Mouse (Mus musculus) ES-E14 (cell line): ENCODE data around the gene Usp48. TPM values are rescaled to one million over a fixed set of nuclear protein-coding genes. Genes with fewer than 3 reads are reported as not detected.

Experiments used
- DNase-seq: peaks from one replicate; pipeline ENCODE4 v3.0.0-alpha.2; 2013; ENCODE audit warnings: low read depth, low spot score
- H3K27ac ChIP-seq: 2 replicates; pipeline ENCODE4 v1.5.1; 2012; ENCODE audit warnings: low read depth, mild to moderate bottlenecking, low read length, moderate library complexity, mixed read lengths; ENCODE audit not compliant: poor library complexity, insufficient read depth, severe bottlenecking
- H3K36me3 ChIP-seq: 2 replicates; pipeline ENCODE4 v1.6.1; 2012; ENCODE audit warnings: mild to moderate bottlenecking, low read length, moderate library complexity, mixed read lengths; ENCODE audit not compliant: control insufficient read depth, poor library complexity, insufficient read depth, severe bottlenecking
- H3K4me1 ChIP-seq, 2 experiments: fragments of 150-350 bp in 1 of 2; sonication (generic) in 1 of 2; 2 replicates each; pipeline ENCODE4 v1.6.1; 2012; ENCODE audit warnings: low read length in 2 of 2, mild to moderate bottlenecking in 1 of 2, mixed read lengths in 1 of 2; ENCODE audit not compliant: control insufficient read depth in 2 of 2, insufficient read depth in 2 of 2, poor library complexity in 1 of 2
- H3K4me3 ChIP-seq, 2 experiments: fragments of 150-350 bp in 1 of 2; sonication (generic) in 1 of 2; 2 replicates each; pipeline ENCODE4 v1.5.1; 2012; ENCODE audit warnings: low read length in 2 of 2, low read depth in 1 of 2, mild to moderate bottlenecking in 1 of 2, mixed read lengths in 1 of 2; ENCODE audit not compliant: insufficient read depth in 1 of 2, poor library complexity in 1 of 2, severe bottlenecking in 1 of 2
- H3K9ac ChIP-seq: 2 replicates; pipeline ENCODE4 v1.6.1; 2012; ENCODE audit warnings: low read depth, mild to moderate bottlenecking, low read length, mixed read lengths; ENCODE audit not compliant: poor library complexity, insufficient read depth, severe bottlenecking
- H3K9me3 ChIP-seq: fragments of 150-350 bp; sonication (generic); 2 replicates; pipeline ENCODE4 v1.6.1; 2012; ENCODE audit warnings: low read depth, mild to moderate bottlenecking, low read length; ENCODE audit not compliant: control insufficient read depth, insufficient read depth
- CHD2 ChIP-seq: IDR thresholded peaks from 2 replicates; pipeline ENCODE4 v1.6.1; 2014; ENCODE audit warnings: mild to moderate bottlenecking, low read depth, low read length, inconsistent platforms
- HCFC1 ChIP-seq: IDR thresholded peaks from 2 replicates; pipeline ENCODE4 v1.6.1; 2012; ENCODE audit warnings: low read length, inconsistent platforms, borderline replicate concordance; ENCODE audit not compliant: insufficient read depth
- MAFK ChIP-seq: IDR thresholded peaks from 2 replicates; pipeline ENCODE4 v1.6.1; 2014; ENCODE audit warnings: mild to moderate bottlenecking, low read depth, low read length, inconsistent platforms; ENCODE audit not compliant: insufficient read depth
- ZC3H11A ChIP-seq: IDR thresholded peaks from 2 replicates; pipeline ENCODE4 v1.6.1; 2012; ENCODE audit warnings: low read depth, mild to moderate bottlenecking, inconsistent platforms, low read length, borderline replicate concordance
- ZNF384 ChIP-seq: IDR thresholded peaks from 2 replicates; pipeline ENCODE4 v1.6.1; 2012; ENCODE audit warnings: low read depth, low read length, inconsistent platforms
- in situ Hi-C, 2 experiments: fragments of 600-800 bp; cut with MboI; formaldehyde crosslinking; loops; one replicate each; pipeline ENCODE4 v1.15.1; 2025; ENCODE audit warnings: low sequenced_read_pairs in 2 of 2, inconsistent platforms in 1 of 2; ENCODE audit not compliant: unreplicated experiment in 2 of 2
- total RNA-seq: library from RNA; depleted of rRNA; stranded (reverse); fragments of 300-350 nt; gene quantifications from 2 replicates; pipeline ENCODE4 v1.2.3, GENCODE M21; 2012; rRNA removed

Usp48 gene
- 161 and 173 TPM in 2 replicates for total RNA-seq

DNA sequence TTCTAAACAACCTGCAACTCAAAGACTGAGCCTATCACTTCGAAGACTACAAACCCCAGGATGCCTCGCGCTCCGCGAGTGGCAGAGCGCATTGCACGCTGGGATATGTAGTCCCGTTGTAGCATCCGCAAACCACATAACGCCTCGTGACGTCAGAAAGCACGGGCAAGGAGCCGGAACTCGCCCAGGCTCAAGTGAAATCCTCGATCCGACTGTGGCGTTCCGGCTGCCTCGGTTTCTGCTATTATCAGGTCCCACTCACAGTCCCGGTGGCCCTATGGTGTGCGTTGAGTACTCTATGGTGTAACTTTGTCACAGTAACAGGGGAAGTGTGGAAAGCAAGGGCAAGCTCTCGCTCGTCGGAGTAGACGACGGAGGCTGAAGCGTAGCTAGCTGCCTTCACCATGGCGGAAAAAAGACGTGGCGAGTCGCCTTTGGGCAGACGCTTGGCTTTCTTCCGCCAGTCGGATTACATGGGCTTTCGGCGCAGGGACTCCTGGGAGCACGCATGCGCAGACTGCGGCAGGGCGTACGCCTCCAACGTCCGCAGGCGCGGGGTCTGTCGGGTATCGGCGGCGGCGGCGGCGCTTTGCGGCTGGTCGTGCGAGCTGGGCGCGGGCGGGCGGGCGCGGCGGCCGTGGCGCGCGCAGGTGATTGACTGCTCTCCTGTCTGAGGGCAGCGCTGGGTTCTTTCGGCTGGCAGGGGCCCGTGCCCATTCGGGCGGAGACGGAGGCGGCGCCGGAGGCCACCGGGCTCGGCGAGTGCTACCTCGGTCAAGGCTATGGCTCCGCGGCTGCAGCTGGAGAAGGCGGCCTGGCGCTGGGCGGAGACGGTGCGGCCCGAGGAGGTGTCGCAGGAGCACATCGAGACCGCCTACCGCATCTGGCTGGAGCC lies at the start of gene Usp48:
Gene Usp48, plus strand, starts transcription at position 155 of the 895 bp plus-strand sequence.
- peak within 1 kb of the TSS; percentile 99 for H3K27ac ChIP-seq
- peaks cover 4% of the 10 kb centered on the region; the same call in 1 of the 2 replicates for H3K36me3 ChIP-seq
- peak within 1 kb of the TSS; percentile 93 to 98 for H3K4me3 ChIP-seq
- peaks cover 2 to 3% of the 10 kb centered on the region in 2 experiments; a peak in 2 of 4 replicates for H3K4me1 ChIP-seq
- peak within 1 kb of the TSS; percentile 98 for H3K9ac ChIP-seq
- peak; percentile 96 for DNase-seq
- TF ChIP-seq HCFC1 (peak; percentile 99), MAFK (no peak)
- no peaks in the 10 kb centered on the region for H3K9me3 ChIP-seq
- in situ Hi-C loops, result no loop called here

DNA sequence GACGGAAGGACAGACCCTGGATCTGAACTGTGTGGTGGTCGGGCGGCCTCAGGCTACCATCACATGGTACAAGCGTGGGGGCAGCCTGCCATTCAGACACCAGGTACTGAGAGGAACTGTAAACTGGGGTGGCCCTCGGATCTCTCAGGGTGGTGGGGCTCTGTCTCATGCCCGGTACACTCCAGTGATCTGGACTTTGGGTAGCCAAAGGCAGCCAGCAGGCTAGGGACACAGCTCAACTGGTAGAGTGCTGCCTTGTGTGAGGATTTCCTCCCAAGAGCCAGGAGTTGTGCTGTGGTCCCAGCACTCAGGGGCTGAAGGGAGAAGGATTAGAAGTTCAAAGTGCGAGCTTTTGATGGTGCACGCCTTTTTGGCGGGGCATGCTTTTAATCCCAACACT lies 48.0 kb upstream of the Usp48 start:
- in situ Hi-C loops, result no loop called here
- Histone ChIP-seq H3K9me3 (no peaks in the 10 kb centered on the region), H3K9ac (no peak overlapping the region), H3K4me3 (no peak overlapping the region), H3K4me1 (no peaks in the 10 kb centered on the region), H3K36me3 (peaks cover 94% of the 10 kb centered on the region), H3K27ac (no peak overlapping the region)
- no peak for TF ChIP-seq HCFC1
- no peak for TF ChIP-seq MAFK
- TF ChIP-seq CHD2, result no peak
- no peak for TF ChIP-seq ZC3H11A
- no peak for TF ChIP-seq ZNF384
- no peak for DNase-seq

DNA sequence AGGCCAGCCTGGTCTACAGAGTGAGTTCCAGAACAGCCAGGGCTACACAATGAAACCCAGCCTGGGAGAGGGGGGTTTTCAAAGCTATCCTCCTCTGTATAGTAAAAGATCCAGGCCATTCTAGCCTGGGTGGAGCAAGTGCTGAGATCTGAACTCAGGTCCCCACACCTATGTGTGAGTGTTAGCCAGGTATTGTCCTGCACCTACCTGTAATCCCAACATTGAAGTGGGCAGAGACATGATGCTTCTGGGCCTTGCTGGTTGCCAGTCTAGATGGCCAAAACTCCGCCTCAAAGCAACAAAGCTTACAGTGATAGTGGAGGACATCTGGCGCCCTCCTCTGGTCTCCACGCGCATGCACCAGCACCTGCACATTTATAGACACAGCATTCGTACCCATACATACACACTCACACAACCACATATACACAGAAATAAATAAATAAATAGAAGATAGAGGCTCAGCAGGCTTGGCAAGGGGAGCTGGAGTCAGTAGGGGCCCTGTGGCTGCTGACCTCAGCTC lies 47.5 kb upstream of the Usp48 start:
- DNase-seq, result peak; percentile 47
- in situ Hi-C loops, result no loop called here

DNA sequence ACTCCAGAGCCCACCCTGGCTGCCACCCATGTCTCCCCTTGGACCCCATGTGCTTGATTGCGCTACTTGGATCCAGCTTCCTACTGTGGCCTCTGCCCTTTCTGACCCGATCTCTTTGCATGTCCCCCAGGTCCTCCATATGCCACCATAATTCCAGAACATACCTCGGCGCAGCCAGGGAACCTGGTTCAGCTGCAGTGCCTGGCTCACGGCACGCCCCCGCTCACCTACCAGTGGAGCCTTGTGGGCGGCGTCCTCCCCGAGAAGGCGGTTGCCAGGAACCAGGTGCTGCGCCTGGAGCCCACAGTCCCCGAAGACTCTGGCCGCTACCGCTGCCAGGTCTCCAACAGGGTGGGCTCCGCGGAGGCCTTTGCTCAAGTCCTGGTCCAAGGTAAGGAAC lies 40.1 kb upstream of the Usp48 start:
- Histone ChIP-seq H3K27ac (no peak overlapping the region), H3K9ac (no peak overlapping the region), H3K4me3 (no peak overlapping the region), H3K4me1 (0 out of 4 replicates have a peak, but pooled peaks cover 0 to 4% of the 10 kb centered on the region in 2 experiments), H3K36me3 (peaks cover 87% of the 10 kb centered on the region), H3K9me3 (no peaks in the 10 kb centered on the region)
- in situ Hi-C loops, result no loop called here
- TF ChIP-seq ZC3H11A, result no peak
- no peak for TF ChIP-seq MAFK
- TF ChIP-seq CHD2, result no peak
- TF ChIP-seq ZNF384, result no peak
- TF ChIP-seq HCFC1, result no peak
- no peak for DNase-seq

More for the DNA sequence above, 47.5 kb upstream of the Usp48 start:
- H3K4me1 ChIP-seq, result no peaks in the 10 kb centered on the region
- no peak for TF ChIP-seq MAFK
- TF ChIP-seq CHD2, result no peak
- TF ChIP-seq ZC3H11A, result 0 out of 2 replicates have a peak, but pooled peaks have one; percentile 25
- no peak for TF ChIP-seq ZNF384
- no peak overlapping the region for H3K27ac ChIP-seq
- H3K9me3 ChIP-seq, result no peaks in the 10 kb centered on the region
- H3K36me3 ChIP-seq, result peaks cover 93% of the 10 kb centered on the region
- no peak overlapping the region for H3K9ac ChIP-seq
- no peak overlapping the region for H3K4me3 ChIP-seq
